Mouse (Mus musculus): ENCODE data around the gene Poc1b.

Gene Poc1b

GRCm38 (mm10) chr10:99106703-99107631, at the start of gene Poc1b:
Poc1b (plus strand) TSS chr10:99107036.
- DNase-seq (ENCODE audit: low read depth, low spot score) = peak; percentile 65

- DNase-seq (ENCODE audit: low read depth, low spot score) = no peak
Observed at GRCm38 (mm10) chr10:99060588-99060987, 46.2 kb upstream of the Poc1b start.

DNA sequence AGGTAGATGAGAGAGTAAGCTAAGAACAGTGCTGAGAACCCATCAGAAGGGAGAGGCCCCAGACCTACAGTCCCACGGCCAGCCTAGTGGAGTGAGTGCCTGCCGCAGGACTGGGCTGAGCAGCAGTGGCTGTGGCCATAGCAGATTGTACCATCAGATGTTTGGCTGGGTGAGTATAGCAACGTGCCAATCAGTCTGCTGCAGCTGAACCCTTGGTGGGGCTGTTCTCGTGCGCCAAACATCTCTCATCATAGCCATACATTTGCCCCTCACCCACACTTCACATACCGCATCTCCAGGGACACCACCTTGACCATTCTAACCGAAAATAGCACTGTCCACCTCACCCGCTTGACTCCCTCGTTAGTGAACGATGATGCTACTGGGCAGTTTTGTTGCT, 45.4 kb upstream of the Poc1b start:
- no peak for DNase-seq (ENCODE audit: low read depth, low spot score)

DNA sequence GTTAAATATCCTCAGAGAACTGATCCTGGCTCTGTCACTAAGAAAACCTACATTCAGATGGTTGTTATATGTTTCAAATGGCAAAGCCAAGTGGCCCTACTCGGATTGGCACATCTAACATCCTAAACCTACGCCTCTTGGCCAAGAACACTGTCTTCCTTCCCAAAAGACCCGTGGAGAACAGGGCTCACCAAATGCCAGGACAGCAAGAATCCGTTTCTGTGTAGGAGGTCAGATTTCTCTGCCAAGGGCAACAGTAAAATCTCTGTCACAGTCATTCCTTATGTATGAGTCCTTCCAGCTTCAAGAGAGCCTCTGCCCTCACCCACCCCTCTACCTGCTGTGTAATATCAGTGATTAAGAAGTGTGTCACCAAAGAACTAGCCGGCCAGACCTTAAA, 44.3 kb upstream of the Poc1b start:
- DNase-seq (ENCODE audit: low read depth, low spot score) = peak; percentile 4

DNA sequence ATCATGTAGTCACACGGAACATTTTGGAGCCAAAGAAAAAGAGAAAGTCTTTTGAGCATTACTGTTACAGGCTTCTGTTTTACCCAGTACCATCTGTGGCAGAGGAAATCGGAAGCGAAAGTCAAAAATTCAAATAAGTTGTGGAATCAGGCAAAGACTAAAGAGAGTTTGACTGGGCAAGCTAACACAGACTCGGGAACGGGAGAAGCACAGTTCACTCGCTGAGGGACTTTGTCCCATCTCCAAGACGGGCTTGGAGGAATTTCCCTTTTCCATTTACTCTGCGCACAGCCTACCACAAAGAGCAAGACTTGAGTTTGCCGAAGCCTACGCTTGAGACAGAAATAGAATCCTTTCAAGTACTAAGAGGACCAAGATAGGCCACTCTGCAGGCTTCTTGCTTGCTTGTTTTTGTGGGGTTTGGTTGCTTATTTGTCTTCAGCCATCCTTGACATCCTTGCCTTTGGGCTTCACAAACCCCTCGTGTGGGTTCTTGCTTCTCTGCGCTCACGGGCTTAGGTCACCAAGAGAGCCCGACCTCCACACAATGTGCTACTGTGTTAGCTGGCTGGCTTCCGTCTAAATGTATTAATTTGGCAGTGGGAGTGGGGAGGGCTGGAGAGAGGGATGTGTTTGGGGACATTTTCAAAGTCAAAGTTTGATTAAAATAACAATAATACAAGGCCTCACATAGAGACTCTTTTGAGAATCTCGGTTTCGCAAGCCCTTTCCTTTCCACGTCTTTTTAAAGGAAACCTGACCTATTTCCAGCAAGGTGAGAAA, 30.5 kb upstream of the Poc1b start:
- no peak for DNase-seq (ENCODE audit: low read depth, low spot score)

- DNase-seq (ENCODE audit: low read depth, low spot score) = no peak
Observed at GRCm38 (mm10) chr10:99078621-99079020, 28.2 kb upstream of the Poc1b start.

DNA sequence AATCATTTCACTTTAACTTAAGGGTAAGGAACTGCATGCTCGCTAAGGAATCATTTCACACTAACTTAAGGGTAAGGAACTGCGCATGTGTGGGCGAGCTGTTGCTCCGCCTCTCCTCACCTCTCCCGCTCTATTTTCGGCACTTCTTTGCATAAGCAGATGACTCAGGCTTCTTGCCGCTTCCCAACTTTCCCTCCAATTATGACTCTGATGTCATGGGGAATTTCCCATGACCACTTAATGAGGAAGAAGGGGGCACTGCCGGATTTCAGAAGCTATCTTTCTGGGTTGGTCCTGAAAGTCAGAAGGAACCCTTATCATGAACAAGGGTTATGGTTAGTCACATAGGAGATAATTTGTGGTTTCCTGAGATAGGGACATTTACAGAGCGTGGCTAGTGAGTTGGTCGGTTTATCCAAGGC, 25.3 kb upstream of the Poc1b start:
- no peak for DNase-seq (ENCODE audit: low read depth, low spot score)

DNA sequence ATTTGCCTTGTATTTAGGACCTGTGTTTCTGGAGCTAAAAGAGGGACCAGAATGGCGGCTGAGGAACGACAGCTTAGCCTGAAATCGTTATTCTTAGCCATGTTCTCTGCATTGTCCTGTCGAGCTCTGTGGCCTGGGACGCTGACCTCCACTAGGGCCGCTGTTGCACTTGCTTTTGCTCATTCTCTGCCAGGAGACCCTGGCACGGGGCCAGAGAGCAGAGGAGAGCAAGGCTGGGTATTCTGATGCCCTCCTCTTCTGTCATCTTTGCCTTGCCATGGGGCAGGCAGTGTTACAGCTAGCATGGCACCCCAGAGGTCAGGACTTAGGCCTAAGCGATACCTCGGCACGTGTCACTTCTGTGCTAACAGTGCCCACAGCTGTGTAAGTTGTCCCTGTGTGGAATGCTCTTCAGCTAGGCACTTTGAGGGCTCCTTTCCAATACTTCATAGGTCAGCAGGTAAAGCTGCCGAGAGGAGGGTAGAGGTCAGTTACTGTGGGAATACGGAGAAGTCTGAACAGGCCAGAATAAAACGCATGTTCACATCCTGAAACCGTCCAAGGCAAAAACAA, 23.3 kb upstream of the Poc1b start:
- DNase-seq (ENCODE audit: low read depth, low spot score) = no peak

GRCm38 (mm10) chr10:99084397-99085239, 22.2 kb upstream of the Poc1b start:
- peak; percentile 77 for DNase-seq (ENCODE audit: low read depth, low spot score)

- no peak for DNase-seq (ENCODE audit: low read depth, low spot score)
Observed at GRCm38 (mm10) chr10:99085240-99085587, 21.6 kb upstream of the Poc1b start.

GRCm38 (mm10) chr10:99086029-99086428, 20.8 kb upstream of the Poc1b start:
- no peak for DNase-seq (ENCODE audit: low read depth, low spot score)

- no peak for DNase-seq (ENCODE audit: low read depth, low spot score)
Observed at GRCm38 (mm10) chr10:99089906-99090305, 16.9 kb upstream of the Poc1b start.

- no peak for DNase-seq (ENCODE audit: low read depth, low spot score)
Observed at GRCm38 (mm10) chr10:99093364-99093763, 13.5 kb upstream of the Poc1b start.

DNA sequence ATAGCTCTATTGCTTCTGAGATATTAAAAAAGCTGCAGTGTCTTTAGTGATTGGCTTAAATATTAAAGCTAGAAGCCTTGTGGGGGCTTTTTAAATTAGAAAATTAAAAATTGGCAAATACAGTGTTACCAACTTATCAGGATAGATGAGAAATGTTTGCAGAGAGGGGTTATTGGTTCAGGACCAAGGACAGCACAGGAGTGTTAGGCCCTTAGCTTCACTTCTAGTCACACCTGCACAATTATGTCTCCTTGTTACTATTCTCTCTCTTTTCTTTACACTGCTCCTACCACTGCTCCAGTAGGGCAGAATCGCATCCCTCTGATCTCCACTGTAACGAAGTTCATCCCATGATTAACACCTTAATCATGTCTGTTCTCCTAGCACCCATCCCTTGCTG, 11.7 kb upstream of the Poc1b start:
- DNase-seq (ENCODE audit: low read depth, low spot score) = no peak

DNA sequence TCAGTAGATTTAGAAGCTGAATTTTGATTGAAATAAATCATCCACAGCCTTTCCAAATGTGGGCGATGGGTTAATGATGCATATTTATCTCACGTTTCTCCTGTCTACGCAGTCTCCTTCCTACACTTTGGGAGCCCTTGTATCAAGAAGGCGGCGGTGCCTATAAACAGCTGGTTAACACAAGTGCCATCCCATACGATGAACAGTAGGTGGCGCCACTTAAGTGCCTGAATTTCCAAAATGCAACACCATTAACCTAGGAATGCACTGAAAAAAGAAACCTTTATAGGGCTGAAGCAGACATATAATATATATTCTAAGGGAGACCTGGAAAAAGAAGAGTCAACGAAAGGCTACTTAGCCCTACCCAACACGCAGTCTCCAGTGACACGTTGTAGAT, 9.5 kb upstream of the Poc1b start:
- DNase-seq (ENCODE audit: low read depth, low spot score) = no peak

GRCm38 (mm10) chr10:99105522-99105921, 1.3 kb upstream of the Poc1b start:
- no peak for DNase-seq (ENCODE audit: low read depth, low spot score)

GRCm38 (mm10) chr10:99106311-99106702, 529 bp upstream of the Poc1b start:
- DNase-seq (ENCODE audit: low read depth, low spot score) = no peak

DNA sequence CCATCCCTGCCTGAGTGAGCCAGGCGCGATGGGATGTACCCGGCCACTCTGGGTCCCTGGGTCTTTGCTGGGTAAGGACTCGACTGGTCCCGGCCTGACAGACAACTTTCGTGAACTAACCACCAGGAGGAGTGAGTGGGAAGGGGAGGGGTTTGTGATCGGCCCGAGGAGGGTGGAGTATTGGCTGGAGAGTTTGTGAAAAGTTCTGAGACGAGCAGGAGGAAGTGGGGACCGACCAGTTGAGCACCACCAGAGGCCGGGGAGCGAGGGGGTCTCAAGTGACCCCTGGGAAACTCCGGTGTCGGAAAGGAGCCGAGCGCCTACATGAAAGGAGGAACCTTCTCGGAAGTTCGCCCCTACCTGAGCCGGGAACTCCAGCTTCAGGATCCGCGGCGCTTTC, 1.1 kb downstream of the Poc1b start, which contains the start of gene Galnt4:
Galnt4 (plus strand) TSS at position 196 of the 400 bp plus-strand sequence.
- DNase-seq (ENCODE audit: low read depth, low spot score) = peak; percentile 73

- no peak for DNase-seq (ENCODE audit: low read depth, low spot score)
Observed at GRCm38 (mm10) chr10:99108431-99108982, 1.7 kb downstream of the Poc1b start.

DNA sequence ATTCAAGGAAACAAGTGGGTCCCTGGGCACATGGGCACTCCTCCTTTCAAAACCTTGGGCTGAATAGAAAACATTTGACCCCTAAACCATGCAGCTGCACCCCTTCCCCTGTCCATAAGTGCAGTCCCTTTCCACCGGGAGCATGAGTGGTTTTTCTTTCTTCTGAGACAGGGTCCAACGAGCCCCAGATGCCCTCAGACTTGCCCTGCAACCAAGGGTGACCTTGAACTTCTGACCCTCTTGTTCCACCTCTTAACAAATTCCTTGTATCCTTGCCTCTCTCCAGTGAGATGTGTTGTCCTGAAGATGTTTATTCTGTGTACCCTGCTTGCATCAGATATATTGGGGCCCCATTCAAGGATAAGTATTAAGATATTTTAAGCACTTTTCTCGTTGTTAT, 6.7 kb downstream of the Poc1b start:
- DNase-seq (ENCODE audit: low read depth, low spot score) = no peak

GRCm38 (mm10) chr10:99114295-99114694, 7.5 kb downstream of the Poc1b start:
- DNase-seq (ENCODE audit: low read depth, low spot score) = no peak
